Mouse (Mus musculus) thymus, postnatal 0 days (tissue): ENCODE results near the gene Cntn4. TPM values are rescaled to one million over a fixed set of nuclear protein-coding genes. Genes with fewer than 3 reads are reported as not detected.

ENCODE experiments used
- DNase-seq: peaks from one replicate; pipeline ENCODE4 v3.0.0-alpha.2; 2015; ENCODE audit warnings: low spot score
- polyA plus RNA-seq: library from polyadenylated mRNA; unstranded; fragments of >200 nt; fragmentation: Nextera tagmentation; extraction: Ambion mirVana; gene quantifications from 2 replicates; pipeline ENCODE4 v1.2.1, GENCODE M21; 2015

Gene Cntn4
- polyA plus RNA-seq, 1 experiment from 2014 or later = 0.16 TPM

DNA sequence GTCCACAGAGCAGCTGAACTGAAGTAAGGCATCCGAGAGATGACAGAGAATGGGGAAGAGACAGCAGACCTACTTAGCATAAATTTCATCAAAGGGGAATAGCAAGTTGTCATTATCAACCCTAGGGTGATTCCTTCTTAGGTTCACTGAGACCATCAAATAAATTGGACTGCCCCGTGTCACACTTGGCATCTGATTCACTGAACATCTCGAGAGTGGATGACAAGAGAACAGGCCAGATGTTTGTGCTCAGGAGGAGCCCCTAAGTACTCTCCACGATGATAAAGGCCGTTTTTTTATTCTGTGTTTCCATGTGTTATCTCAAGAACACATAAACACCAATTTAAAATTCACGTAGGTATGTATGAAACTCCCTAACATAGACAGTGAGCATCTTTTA is 780.7 kb downstream of the Cntn4 start:
- DNase-seq = no peak

DNA sequence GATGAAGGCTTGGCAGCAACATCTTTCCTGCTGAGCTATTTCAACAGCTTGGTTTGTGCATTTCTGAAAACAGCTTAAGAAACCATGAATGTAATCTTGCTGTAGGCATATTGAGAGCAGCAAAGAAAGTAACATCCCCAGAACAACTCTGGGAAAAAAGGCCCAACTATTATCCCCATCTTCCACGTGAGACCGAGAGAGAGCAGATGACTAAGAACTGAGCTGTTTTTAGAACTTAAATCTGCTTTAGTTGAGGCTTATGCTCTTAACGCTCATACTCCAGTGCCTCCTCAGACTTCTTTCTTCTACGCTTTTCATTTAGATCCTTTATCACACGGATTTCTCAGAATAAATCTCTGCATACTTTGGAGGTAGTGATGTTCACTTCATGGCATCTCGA is 784.9 kb downstream of the Cntn4 start:
- DNase-seq = no peak

- DNase-seq = no peak
Observed at GRCm38 (mm10) chr6:106463857-106464256, 786.4 kb downstream of the Cntn4 start.

GRCm38 (mm10) chr6:106465766-106466165 is 788.3 kb downstream of the Cntn4 start:
- DNase-seq = no peak

GRCm38 (mm10) chr6:106466267-106467029 is 789.0 kb downstream of the Cntn4 start:
- DNase-seq = no peak

GRCm38 (mm10) chr6:106471840-106472608 is 794.6 kb downstream of the Cntn4 start:
- no peak for DNase-seq

DNA sequence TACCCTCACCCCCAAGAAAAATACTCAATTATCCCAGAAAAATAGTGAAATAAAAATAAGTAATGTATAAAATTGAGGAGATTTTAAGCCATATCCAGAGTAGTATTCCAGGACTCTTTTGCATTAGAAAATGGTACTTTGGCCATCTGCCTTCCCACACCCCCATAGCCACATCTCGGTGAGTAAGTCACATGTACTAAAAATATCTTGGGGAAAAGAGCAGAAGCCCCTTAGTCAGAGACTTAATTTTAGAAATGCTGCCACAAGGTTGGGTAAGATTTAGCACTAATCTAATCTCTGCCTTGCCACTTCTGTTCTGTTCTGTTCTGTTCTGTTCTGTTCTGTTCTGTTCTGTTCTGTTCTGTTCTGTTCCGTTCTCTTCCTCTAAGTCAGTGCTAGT is 796.4 kb downstream of the Cntn4 start:
- no peak for DNase-seq

- DNase-seq = no peak
Observed at GRCm38 (mm10) chr6:106481533-106481932, 804.1 kb downstream of the Cntn4 start.

- no peak for DNase-seq
Observed at GRCm38 (mm10) chr6:106496303-106496702, 818.8 kb downstream of the Cntn4 start.

DNA sequence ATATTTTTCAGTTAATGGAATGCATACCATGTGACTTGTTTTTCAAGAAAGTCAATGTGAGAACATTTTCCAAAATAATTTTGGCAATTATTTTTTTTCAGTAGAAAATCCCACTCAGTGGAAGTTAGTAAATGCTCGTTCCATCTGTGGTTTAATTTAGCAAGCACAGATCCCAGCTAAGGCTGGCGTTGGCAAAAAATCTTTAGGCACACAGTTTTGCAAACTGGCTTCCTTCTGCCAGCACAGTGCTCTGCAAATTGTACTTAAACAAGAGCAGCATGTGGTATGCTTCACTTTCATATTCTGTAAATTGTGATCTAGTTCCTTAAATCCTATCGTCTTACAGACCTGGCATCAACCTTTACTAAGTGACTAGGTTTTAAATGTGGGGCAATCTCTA is 821.7 kb downstream of the Cntn4 start:
- DNase-seq = no peak

DNA sequence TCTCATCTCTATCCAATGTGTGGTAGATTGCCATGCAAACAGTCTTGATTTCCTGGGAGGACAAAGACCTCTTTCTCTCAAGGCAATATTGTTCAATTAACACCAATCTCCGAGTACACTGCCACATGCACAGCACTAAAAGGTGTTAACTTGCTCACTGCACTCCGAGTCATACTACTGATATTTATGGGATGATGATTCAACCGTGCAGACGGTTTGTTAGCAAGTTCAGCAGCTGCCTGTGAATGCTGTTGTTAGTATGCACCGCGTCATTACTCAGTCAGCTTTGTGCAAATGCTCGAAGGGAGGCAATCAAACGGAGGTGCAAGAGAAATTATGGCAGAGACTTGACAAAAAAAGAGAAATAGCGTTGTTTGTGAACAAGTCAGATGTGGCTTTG is 826.5 kb downstream of the Cntn4 start:
- DNase-seq = no peak

GRCm38 (mm10) chr6:106520367-106520766 is 842.9 kb downstream of the Cntn4 start:
- no peak for DNase-seq

- no peak for DNase-seq
Observed at GRCm38 (mm10) chr6:106543500-106543899, 866.0 kb downstream of the Cntn4 start.

- no peak for DNase-seq
Observed at GRCm38 (mm10) chr6:106561649-106562048, 884.2 kb downstream of the Cntn4 start.

DNA sequence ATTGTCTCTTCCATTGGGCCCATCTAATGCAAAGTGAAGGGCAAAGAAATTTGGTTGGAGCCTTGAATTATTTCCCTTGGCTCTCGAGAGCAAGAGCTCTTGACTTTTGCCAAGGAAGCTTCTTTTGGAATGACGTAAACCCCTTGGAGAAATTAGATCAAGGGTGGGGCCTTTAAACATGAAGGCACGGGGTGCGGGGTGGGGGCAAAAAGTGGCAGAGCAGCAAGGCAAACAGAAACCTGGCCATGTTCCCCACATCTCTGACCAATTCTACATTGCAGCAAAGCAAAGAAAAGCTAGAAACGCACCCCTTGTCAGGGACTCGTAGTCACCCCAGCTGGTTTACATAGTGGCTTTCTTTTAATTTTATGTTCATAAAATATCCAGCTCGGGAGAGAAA is 887.9 kb downstream of the Cntn4 start:
- DNase-seq = no peak

DNA sequence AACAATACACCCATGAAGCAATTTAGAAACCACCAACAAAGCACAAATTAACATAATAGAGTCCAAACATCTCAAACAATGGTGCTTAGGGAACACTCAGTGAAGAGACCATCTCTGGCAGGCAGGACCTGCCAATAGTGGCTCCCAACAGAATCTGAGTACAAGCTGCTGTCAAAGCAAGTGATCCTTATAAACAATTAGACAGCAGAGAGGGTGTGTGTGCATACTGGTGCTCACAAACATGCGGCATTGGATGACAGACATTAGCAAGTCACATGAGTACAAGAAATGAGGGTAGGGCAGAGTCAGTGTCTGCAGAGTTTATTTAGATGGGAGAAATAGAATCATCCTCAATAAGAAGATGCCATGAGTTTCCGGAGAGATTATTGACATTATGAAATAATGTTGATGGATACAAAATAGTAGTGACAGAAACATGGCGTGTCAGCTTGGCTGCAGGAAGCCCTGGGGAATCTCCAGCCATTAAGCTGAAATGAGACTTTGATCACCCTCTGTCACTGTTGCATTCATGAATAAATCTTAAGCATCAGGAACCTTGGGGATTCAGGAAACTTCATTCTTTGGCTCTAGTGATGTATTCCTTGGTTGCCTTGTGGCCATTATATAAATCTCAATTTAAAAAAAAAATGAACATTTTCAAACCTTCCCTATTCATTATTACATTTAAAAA is 888.5 kb downstream of the Cntn4 start:
- DNase-seq = no peak

GRCm38 (mm10) chr6:106566929-106567621 is 889.6 kb downstream of the Cntn4 start:
- DNase-seq = no peak

GRCm38 (mm10) chr6:106580124-106580523 is 902.7 kb downstream of the Cntn4 start:
- DNase-seq = no peak

DNA sequence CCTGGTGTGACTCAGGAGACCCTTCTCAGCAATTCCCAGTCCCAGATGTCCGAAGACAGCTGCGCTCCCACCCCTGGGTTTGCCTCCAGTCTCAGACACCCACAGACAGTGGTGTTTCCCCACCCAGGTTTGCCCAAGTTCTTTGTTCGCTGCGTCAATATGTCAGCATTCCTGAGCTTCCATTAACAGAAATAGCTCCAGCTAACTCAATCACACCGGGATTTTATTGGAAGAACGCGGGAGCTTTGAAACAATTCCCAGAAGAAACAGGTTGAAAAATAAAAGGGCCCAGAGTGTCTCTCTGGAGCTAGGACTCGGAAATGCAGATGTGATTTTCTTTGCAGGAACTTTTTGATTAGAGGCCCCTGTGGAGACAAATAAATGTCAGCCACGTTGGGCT is 916.3 kb downstream of the Cntn4 start:
- no peak for DNase-seq

DNA sequence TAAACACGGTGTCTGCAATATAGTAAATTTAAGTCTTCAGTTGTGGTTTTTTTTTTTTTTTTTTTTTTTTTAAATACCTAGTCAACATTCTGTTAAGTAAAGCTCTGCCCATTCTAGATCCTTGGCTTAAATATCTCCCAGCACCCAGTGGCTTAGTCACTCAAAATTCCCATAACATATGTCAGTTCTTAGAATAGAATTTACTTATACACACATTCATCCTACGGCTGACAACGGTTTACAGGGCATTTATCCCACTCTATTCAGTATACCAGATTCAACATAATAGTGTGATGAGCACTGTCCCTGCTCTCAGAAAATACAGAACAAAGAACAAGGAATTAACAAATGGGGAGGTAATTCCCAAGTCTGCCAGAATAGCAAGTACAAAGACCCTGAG is 939.6 kb downstream of the Cntn4 start:
- DNase-seq = no peak

DNA sequence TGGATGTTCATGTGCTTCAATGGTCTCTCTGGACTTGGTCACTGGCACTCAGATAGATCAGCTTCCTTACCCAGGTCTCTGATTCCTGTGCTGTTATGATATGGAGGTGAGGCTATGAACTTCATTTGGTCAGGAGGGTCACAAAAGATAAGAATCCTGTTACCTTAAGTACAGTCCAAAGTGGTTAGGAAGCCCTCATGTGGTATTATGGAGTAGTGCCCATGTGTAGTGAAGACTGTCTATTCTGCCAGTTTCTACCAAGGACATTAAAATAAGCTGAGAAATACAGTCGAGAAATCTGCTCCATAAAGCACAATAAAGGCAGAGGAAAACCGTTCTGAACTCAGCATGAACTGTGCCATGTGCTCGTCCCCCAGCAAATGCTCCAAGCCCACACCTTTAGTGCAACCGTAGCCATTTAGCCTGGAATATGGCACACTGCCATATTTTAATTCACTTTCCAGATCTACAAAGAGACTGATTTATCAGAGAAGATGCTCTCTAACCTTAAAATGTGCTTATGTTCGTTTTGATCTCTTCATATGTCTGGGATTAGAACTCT is 943.8 kb downstream of the Cntn4 start:
- no peak for DNase-seq
